Mouse (Mus musculus): Measurements from ENCODE around the gene Nr5a2. TPM values are rescaled to one million over a fixed set of nuclear protein-coding genes. Genes with fewer than 3 reads are reported as not detected.

Nr5a2 gene
- polyA plus RNA-seq, 1 experiment from 2014 or later = 0.43 TPM

- Histone ChIP-seq H3K36me3 (no peaks in the 10 kb centered on the region), H3K9me3 (replicated peaks) (no peaks in the 10 kb centered on the region), H3K9ac (no peak overlapping the region), H3K4me2 (replicated peaks) (peak overlapping the region; percentile 72; the same call in 1 of the 2 replicates), H3K4me1 (peaks cover 29% of the 10 kb centered on the region), H3K27ac (no peak overlapping the region), H3K4me3 (peak overlapping the region; percentile 40), H3K27me3 (peaks cover 91% of the 10 kb centered on the region)
- ATAC-seq (ENCODE audit: low FRiP score) = no peak
- WGBS = 1% methylated on average over 20 of the region's 20 CpGs
These were observed 12.7 kb downstream of the Nr5a2 start for GRCm38 (mm10) chr1:136947394-136948126.

GRCm38 (mm10) chr1:136946806-136947393, 13.3 kb downstream of the Nr5a2 start:
- Histone ChIP-seq H3K36me3 (no peaks in the 10 kb centered on the region), H3K4me3 (no peak overlapping the region; the same call in 1 of the 2 replicates), H3K9ac (no peak overlapping the region), H3K4me1 (peaks cover 22% of the 10 kb centered on the region), H3K9me3 (replicated peaks) (no peaks in the 10 kb centered on the region), H3K27me3 (peaks cover 87% of the 10 kb centered on the region), H3K4me2 (replicated peaks) (peak overlapping the region; percentile 14; the same call in 1 of the 2 replicates), H3K27ac (no peak overlapping the region)
- WGBS = under 1% methylated on average over 18 of the region's 18 CpGs
- ATAC-seq (ENCODE audit: low FRiP score) = no peak

GRCm38 (mm10) chr1:136946404-136946803, 13.8 kb downstream of the Nr5a2 start:
- Histone ChIP-seq H3K4me3 (no peak overlapping the region), H3K27ac (no peak overlapping the region), H3K9me3 (replicated peaks) (no peaks in the 10 kb centered on the region), H3K27me3 (peaks cover 82% of the 10 kb centered on the region), H3K36me3 (no peaks in the 10 kb centered on the region), H3K4me1 (peaks cover 22% of the 10 kb centered on the region), H3K4me2 (replicated peaks) (no peak overlapping the region), H3K9ac (no peak overlapping the region)
- no peak for ATAC-seq (ENCODE audit: low FRiP score)
- WGBS = 2% methylated on average over 8 of the region's 8 CpGs

- no peak overlapping the region for H3K4me3 ChIP-seq
These were observed 14.4 kb downstream of the Nr5a2 start for GRCm38 (mm10) chr1:136945876-136946275.

GRCm38 (mm10) chr1:136945426-136945825, 14.8 kb downstream of the Nr5a2 start:
- Histone ChIP-seq H3K36me3 (no peaks in the 10 kb centered on the region), H3K27ac (no peak overlapping the region), H3K4me3 (no peak overlapping the region), H3K4me2 (replicated peaks) (no peak overlapping the region), H3K9ac (no peak overlapping the region), H3K4me1 (peaks cover 22% of the 10 kb centered on the region), H3K27me3 (peaks cover 72% of the 10 kb centered on the region), H3K9me3 (replicated peaks) (no peaks in the 10 kb centered on the region)
- WGBS = 2% methylated on average over 7 of the region's 7 CpGs
- ATAC-seq (ENCODE audit: low FRiP score) = no peak

More at GRCm38 (mm10) chr1:136945876-136946275, 14.4 kb downstream of the Nr5a2 start:
- Histone ChIP-seq H3K27ac (no peak overlapping the region), H3K4me1 (peaks cover 22% of the 10 kb centered on the region), H3K4me2 (replicated peaks) (no peak overlapping the region), H3K27me3 (peaks cover 77% of the 10 kb centered on the region), H3K9me3 (replicated peaks) (no peaks in the 10 kb centered on the region), H3K9ac (no peak overlapping the region), H3K36me3 (no peaks in the 10 kb centered on the region)
- no peak for ATAC-seq (ENCODE audit: low FRiP score)
- WGBS = 3% methylated on average over 10 of the region's 10 CpGs

- no peak overlapping the region for H3K27ac ChIP-seq
- no peak overlapping the region for H3K9ac ChIP-seq
- no peak overlapping the region for H3K4me2 ChIP-seq (replicated peaks)
- no peaks in the 10 kb centered on the region for H3K4me1 ChIP-seq
- H3K36me3 ChIP-seq = no peaks in the 10 kb centered on the region
- H3K9me3 ChIP-seq (replicated peaks) = no peaks in the 10 kb centered on the region
- 62% methylated on average over 5 of the region's 5 CpGs for WGBS
- ATAC-seq (ENCODE audit: low FRiP score) = no peak
- no peak overlapping the region for H3K4me3 ChIP-seq
- H3K27me3 ChIP-seq = peaks cover 25% of the 10 kb centered on the region
These were observed 19.6 kb downstream of the Nr5a2 start for GRCm38 (mm10) chr1:136940603-136941002.

- WGBS = 78% methylated on average over 1 of the region's 1 CpGs
- Histone ChIP-seq H3K9me3 (replicated peaks) (no peaks in the 10 kb centered on the region), H3K4me1 (no peaks in the 10 kb centered on the region), H3K36me3 (no peaks in the 10 kb centered on the region), H3K9ac (no peak overlapping the region), H3K4me2 (replicated peaks) (no peak overlapping the region), H3K27me3 (peaks cover 14% of the 10 kb centered on the region), H3K27ac (no peak overlapping the region), H3K4me3 (no peak overlapping the region)
- ATAC-seq (ENCODE audit: low FRiP score) = no peak
These were observed 21.0 kb downstream of the Nr5a2 start for GRCm38 (mm10) chr1:136939220-136939619.

GRCm38 (mm10) chr1:136935960-136936324, 24.3 kb downstream of the Nr5a2 start:
- WGBS = 92% methylated on average over 9 of the region's 9 CpGs
- Histone ChIP-seq H3K9ac (no peak overlapping the region), H3K4me3 (no peak overlapping the region), H3K27ac (no peak overlapping the region), H3K4me2 (replicated peaks) (no peak overlapping the region), H3K9me3 (replicated peaks) (no peaks in the 10 kb centered on the region), H3K4me1 (no peaks in the 10 kb centered on the region), H3K36me3 (no peaks in the 10 kb centered on the region), H3K27me3 (no peaks in the 10 kb centered on the region; the same call in 1 of the 2 replicates)
- ATAC-seq (ENCODE audit: low FRiP score) = no peak

- H3K27ac ChIP-seq = no peak overlapping the region
- no peak overlapping the region for H3K4me2 ChIP-seq (replicated peaks)
- ATAC-seq (ENCODE audit: low FRiP score) = no peak
- H3K4me3 ChIP-seq = no peak overlapping the region
- H3K9me3 ChIP-seq (replicated peaks) = no peaks in the 10 kb centered on the region
- no peaks in the 10 kb centered on the region for H3K4me1 ChIP-seq
- no peaks in the 10 kb centered on the region; the same call in 1 of the 2 replicates for H3K27me3 ChIP-seq
- WGBS = 73% methylated on average over 8 of the region's 8 CpGs
- no peaks in the 10 kb centered on the region for H3K36me3 ChIP-seq
- H3K9ac ChIP-seq = no peak overlapping the region
These were observed 24.8 kb downstream of the Nr5a2 start for GRCm38 (mm10) chr1:136935316-136935959.

GRCm38 (mm10) chr1:136934051-136934450, 26.2 kb downstream of the Nr5a2 start:
- Histone ChIP-seq H3K4me3 (no peak overlapping the region), H3K36me3 (no peaks in the 10 kb centered on the region), H3K9me3 (replicated peaks) (no peaks in the 10 kb centered on the region), H3K27ac (no peak overlapping the region), H3K9ac (no peak overlapping the region), H3K27me3 (no peaks in the 10 kb centered on the region; the same call in 1 of the 2 replicates), H3K4me2 (replicated peaks) (no peak overlapping the region), H3K4me1 (no peaks in the 10 kb centered on the region)
- no peak for ATAC-seq (ENCODE audit: low FRiP score)
- 89% methylated on average over 10 of the region's 10 CpGs for WGBS

- Histone ChIP-seq H3K4me3 (no peak overlapping the region), H3K36me3 (no peaks in the 10 kb centered on the region), H3K27me3 (no peaks in the 10 kb centered on the region), H3K4me2 (replicated peaks) (no peak overlapping the region), H3K27ac (no peak overlapping the region), H3K9me3 (replicated peaks) (no peaks in the 10 kb centered on the region), H3K4me1 (no peaks in the 10 kb centered on the region), H3K9ac (no peak overlapping the region)
- no peak for ATAC-seq (ENCODE audit: low FRiP score)
- 88% methylated on average over 5 of the region's 5 CpGs for WGBS
These were observed 29.2 kb downstream of the Nr5a2 start for GRCm38 (mm10) chr1:136931026-136931425.

GRCm38 (mm10) chr1:136929743-136930142, 30.5 kb downstream of the Nr5a2 start:
- Histone ChIP-seq H3K4me1 (no peaks in the 10 kb centered on the region), H3K9ac (no peak overlapping the region), H3K36me3 (no peaks in the 10 kb centered on the region), H3K4me2 (replicated peaks) (no peak overlapping the region), H3K27ac (no peak overlapping the region), H3K4me3 (no peak overlapping the region), H3K9me3 (replicated peaks) (no peaks in the 10 kb centered on the region), H3K27me3 (no peaks in the 10 kb centered on the region)
- WGBS = 88% methylated on average over 6 of the region's 6 CpGs
- ATAC-seq (ENCODE audit: low FRiP score) = no peak

Data from hindbrain, embryonic 12.5 days (tissue).